Mouse (Mus musculus) embryonic facial prominence, embryonic 13.5 days (tissue): Measurements from ENCODE around the gene Grin2c. TPM values are rescaled to one million over a fixed set of nuclear protein-coding genes. Genes with fewer than 3 reads are reported as not detected.

Experiments used
- ATAC-seq: fragments of 200-750 bp; cut with Nextera tagmentation; 2 replicates; pipeline ENCODE4 v1.8.0; 2017; ENCODE audit warnings: low read depth; ENCODE audit not compliant: insufficient number of reproducible peaks, insufficient read depth, low FRiP score, low TSS enrichment
- H3K27ac ChIP-seq: fragments of 300-500 bp; sonication (generic); 2 replicates; pipeline ENCODE4 v1.5.1; 2015; ENCODE audit warnings: moderate library complexity, mild to moderate bottlenecking, inconsistent platforms
- H3K27me3 ChIP-seq: fragments of 300-500 bp; sonication (generic); 2 replicates; pipeline ENCODE4 v1.6.1; 2015; ENCODE audit warnings: mild to moderate bottlenecking, inconsistent platforms
- H3K36me3 ChIP-seq: fragments of 300-500 bp; sonication (generic); 2 replicates; pipeline ENCODE4 v1.6.1; 2015; ENCODE audit warnings: mild to moderate bottlenecking, inconsistent platforms
- H3K4me1 ChIP-seq: fragments of 300-500 bp; sonication (generic); 2 replicates; pipeline ENCODE4 v1.6.1; 2015; ENCODE audit warnings: inconsistent platforms
- H3K4me2 ChIP-seq: fragments of 300-500 bp; sonication (generic); 2 replicates; pipeline ENCODE4 v1.6.1; 2015; ENCODE audit warnings: moderate library complexity, mild to moderate bottlenecking, inconsistent platforms
- H3K4me3 ChIP-seq: fragments of 300-500 bp; sonication (generic); 2 replicates; pipeline ENCODE4 v1.5.1; 2015; ENCODE audit warnings: mild to moderate bottlenecking, inconsistent platforms
- H3K9ac ChIP-seq: fragments of 300-500 bp; sonication (generic); 2 replicates; pipeline ENCODE4 v1.6.1; 2015; ENCODE audit warnings: mild to moderate bottlenecking, inconsistent platforms
- H3K9me3 ChIP-seq: fragments of 300-500 bp; sonication (generic); 2 replicates; pipeline ENCODE4 v1.6.1; 2016; ENCODE audit warnings: inconsistent platforms
- WGBS: fragments of 180-500 bp; shearing (Covaris S2); methylation state at CpG from one replicate; pipeline ENCODE4 v1.1.7; 2015; ENCODE audit warnings: mixed read lengths; 5-methylcytosine and 5-hydroxymethylcytosine counted together
- polyA plus RNA-seq: library from polyadenylated mRNA; unstranded; fragments of >200 nt; fragmentation: Nextera tagmentation; extraction: Ambion mirVana; gene quantifications from 2 replicates; pipeline ENCODE4 v1.2.1, GENCODE M21; 2015

Gene Grin2c
- polyA plus RNA-seq, 1 experiment from 2014 or later, result not detected

- H3K27ac ChIP-seq, result no peak overlapping the region
- H3K4me2 ChIP-seq, result no peak overlapping the region
- H3K9me3 ChIP-seq, result no peaks in the 10 kb centered on the region
- no peak overlapping the region for H3K9ac ChIP-seq
- H3K36me3 ChIP-seq, result 0 out of 2 replicates have a peak, but pooled peaks cover under 1% of the 10 kb centered on the region
- no peak for ATAC-seq
- peaks cover 22% of the 10 kb centered on the region for H3K4me1 ChIP-seq
- H3K4me3 ChIP-seq, result no peak overlapping the region
- WGBS, result 77% methylated on average over 11 of the region's 11 CpGs
- peaks cover 100% of the 10 kb centered on the region for H3K27me3 ChIP-seq
Measured at GRCm38 (mm10) chr11:115262954-115263353, 4.1 kb downstream of the Grin2c start.

- no peak overlapping the region for H3K4me3 ChIP-seq
- H3K27ac ChIP-seq, result no peak overlapping the region
- H3K36me3 ChIP-seq, result no peaks in the 10 kb centered on the region
- no peak overlapping the region for H3K4me2 ChIP-seq
- peaks cover 100% of the 10 kb centered on the region for H3K27me3 ChIP-seq
- no peak for ATAC-seq
- H3K4me1 ChIP-seq, result peaks cover 8% of the 10 kb centered on the region
- no peak overlapping the region for H3K9ac ChIP-seq
- H3K9me3 ChIP-seq, result no peaks in the 10 kb centered on the region
- WGBS, result 61% methylated on average over 4 of the region's 4 CpGs
Measured at GRCm38 (mm10) chr11:115259134-115259533, 7.9 kb downstream of the Grin2c start.

- no peak overlapping the region for H3K9ac ChIP-seq
- WGBS, result 17% methylated on average over 59 of the region's 59 CpGs
Measured at GRCm38 (mm10) chr11:115257775-115258510, 9.1 kb downstream of the Grin2c start.

GRCm38 (mm10) chr11:115251258-115251657, 15.8 kb downstream of the Grin2c start:
- H3K9ac ChIP-seq, result no peak overlapping the region
- H3K4me3 ChIP-seq, result no peak overlapping the region
- H3K27ac ChIP-seq, result no peak overlapping the region
- H3K4me1 ChIP-seq, result peaks cover 15% of the 10 kb centered on the region
- H3K36me3 ChIP-seq, result no peaks in the 10 kb centered on the region
- no peaks in the 10 kb centered on the region for H3K9me3 ChIP-seq
- ATAC-seq, result no peak
- peaks cover 98% of the 10 kb centered on the region for H3K27me3 ChIP-seq
- no peak overlapping the region for H3K4me2 ChIP-seq
- 59% methylated on average over 3 of the region's 3 CpGs for WGBS

More at GRCm38 (mm10) chr11:115257775-115258510, 9.1 kb downstream of the Grin2c start:
- H3K27me3 ChIP-seq, result peaks cover 99% of the 10 kb centered on the region
- peak overlapping the region; percentile 50 for H3K4me2 ChIP-seq
- peak overlapping the region; percentile 27 for H3K4me3 ChIP-seq
- no peak for ATAC-seq
- H3K9me3 ChIP-seq, result no peaks in the 10 kb centered on the region
- peaks cover 8% of the 10 kb centered on the region for H3K4me1 ChIP-seq
- no peak overlapping the region for H3K27ac ChIP-seq
- H3K36me3 ChIP-seq, result no peaks in the 10 kb centered on the region

- Histone ChIP-seq H3K9me3 (no peaks in the 10 kb centered on the region), H3K4me3 (peak overlapping the region; percentile 49), H3K36me3 (0 out of 2 replicates have a peak, but pooled peaks cover under 1% of the 10 kb centered on the region), H3K27me3 (peaks cover 96% of the 10 kb centered on the region), H3K4me2 (peak overlapping the region; percentile 93), H3K27ac (no peak overlapping the region), H3K9ac (peak overlapping the region; percentile 62), H3K4me1 (peaks cover 15% of the 10 kb centered on the region)
- WGBS, result 2% methylated on average over 36 of the region's 36 CpGs
- ATAC-seq, result no peak
Measured at GRCm38 (mm10) chr11:115250405-115251090, 16.5 kb downstream of the Grin2c start.

- WGBS, result 2% methylated on average over 63 of the region's 63 CpGs
- Histone ChIP-seq H3K4me3 (peak overlapping the region; percentile 49), H3K27ac (no peak overlapping the region), H3K36me3 (peaks cover 7% of the 10 kb centered on the region), H3K9ac (peak overlapping the region; percentile 62), H3K27me3 (peaks cover 89% of the 10 kb centered on the region), H3K4me2 (peak overlapping the region; percentile 93), H3K4me1 (peaks cover 15% of the 10 kb centered on the region), H3K9me3 (no peaks in the 10 kb centered on the region)
- ATAC-seq, result no peak
Measured at GRCm38 (mm10) chr11:115249721-115250404, 17.2 kb downstream of the Grin2c start.

- no peak overlapping the region for H3K9ac ChIP-seq
- no peak for ATAC-seq
Measured at GRCm38 (mm10) chr11:115247945-115248344, 19.1 kb downstream of the Grin2c start.

GRCm38 (mm10) chr11:115247240-115247639, 19.8 kb downstream of the Grin2c start:
- Histone ChIP-seq H3K27me3 (peaks cover 64% of the 10 kb centered on the region), H3K4me2 (no peak overlapping the region), H3K27ac (no peak overlapping the region), H3K9ac (no peak overlapping the region), H3K4me3 (no peak overlapping the region), H3K36me3 (peaks cover 25% of the 10 kb centered on the region), H3K4me1 (peaks cover 15% of the 10 kb centered on the region), H3K9me3 (no peaks in the 10 kb centered on the region)
- WGBS, result 20% methylated on average over 3 of the region's 3 CpGs
- no peak for ATAC-seq

More at GRCm38 (mm10) chr11:115247945-115248344, 19.1 kb downstream of the Grin2c start:
- Histone ChIP-seq H3K4me1 (peaks cover 15% of the 10 kb centered on the region), H3K4me3 (no peak overlapping the region), H3K27ac (no peak overlapping the region), H3K4me2 (no peak overlapping the region), H3K27me3 (peaks cover 71% of the 10 kb centered on the region), H3K36me3 (peaks cover 25% of the 10 kb centered on the region), H3K9me3 (no peaks in the 10 kb centered on the region)
- 76% methylated on average over 6 of the region's 6 CpGs for WGBS

- H3K9me3 ChIP-seq, result no peaks in the 10 kb centered on the region
- H3K36me3 ChIP-seq, result peaks cover 25% of the 10 kb centered on the region
- no peak overlapping the region for H3K27ac ChIP-seq
- 78% methylated on average over 8 of the region's 8 CpGs for WGBS
- H3K27me3 ChIP-seq, result peaks cover 56% of the 10 kb centered on the region
- H3K4me3 ChIP-seq, result no peak overlapping the region
- ATAC-seq, result no peak
- no peak overlapping the region for H3K9ac ChIP-seq
- peaks cover 15% of the 10 kb centered on the region for H3K4me1 ChIP-seq
- H3K4me2 ChIP-seq, result no peak overlapping the region
Measured at GRCm38 (mm10) chr11:115246386-115246785, 20.7 kb downstream of the Grin2c start.

- H3K4me1 ChIP-seq, result peaks cover 4% of the 10 kb centered on the region
- no peak overlapping the region for H3K4me3 ChIP-seq
- H3K27ac ChIP-seq, result no peak overlapping the region
- peaks cover 41% of the 10 kb centered on the region for H3K27me3 ChIP-seq
- H3K9ac ChIP-seq, result no peak overlapping the region
- H3K9me3 ChIP-seq, result no peaks in the 10 kb centered on the region
- H3K4me2 ChIP-seq, result no peak overlapping the region
- H3K36me3 ChIP-seq, result peaks cover 25% of the 10 kb centered on the region
- WGBS, result 87% methylated on average over 8 of the region's 8 CpGs
- ATAC-seq, result no peak
Measured at GRCm38 (mm10) chr11:115244840-115245239, 22.2 kb downstream of the Grin2c start.

- H3K4me1 ChIP-seq, result no peaks in the 10 kb centered on the region; the same call in 1 of the 2 replicates
- 93% methylated on average over 12 of the region's 12 CpGs for WGBS
Measured at GRCm38 (mm10) chr11:115243783-115244182, 23.3 kb downstream of the Grin2c start.

More at GRCm38 (mm10) chr11:115243783-115244182, 23.3 kb downstream of the Grin2c start:
- H3K27me3 ChIP-seq, result peaks cover 30% of the 10 kb centered on the region
- no peak for ATAC-seq
- H3K4me3 ChIP-seq, result no peak overlapping the region
- no peak overlapping the region for H3K27ac ChIP-seq
- peaks cover 25% of the 10 kb centered on the region for H3K36me3 ChIP-seq
- H3K4me2 ChIP-seq, result no peak overlapping the region
- no peaks in the 10 kb centered on the region for H3K9me3 ChIP-seq
- no peak overlapping the region for H3K9ac ChIP-seq
